Mouse (Mus musculus) limb, embryonic 14.5 days (tissue): Measurements from ENCODE around the gene Gjd3. TPM values are rescaled to one million over a fixed set of nuclear protein-coding genes. Genes with fewer than 3 reads are reported as not detected.

ENCODE experiments used
- ATAC-seq: fragments of 200-750 bp; cut with Nextera tagmentation; 2 replicates; pipeline ENCODE4 v1.8.0; 2017; ENCODE audit warnings: low read depth, moderate number of reproducible peaks, moderate TSS enrichment; ENCODE audit not compliant: low FRiP score
- DNase-seq: peaks from one replicate; pipeline ENCODE4 v3.0.0-alpha.2; 2015; ENCODE audit warnings: low spot score
- H3K27ac ChIP-seq: fragments of 300-500 bp; sonication (generic); replicated peaks from 2 replicates; pipeline ENCODE4 v1.5.1; 2014; ENCODE audit warnings: low read depth, mild to moderate bottlenecking, low read length, moderate library complexity, mixed read lengths
- H3K27me3 ChIP-seq: fragments of 300-500 bp; sonication (generic); 2 replicates; pipeline ENCODE4 v1.6.1; 2014; ENCODE audit warnings: low read length, mixed read lengths; ENCODE audit not compliant: control insufficient read depth, insufficient read depth
- H3K36me3 ChIP-seq: fragments of 300-500 bp; sonication (generic); 2 replicates; pipeline ENCODE4 v1.6.1; 2014; ENCODE audit warnings: mild to moderate bottlenecking, low read length, moderate library complexity, mixed read lengths; ENCODE audit not compliant: control insufficient read depth, insufficient read depth
- H3K4me1 ChIP-seq: fragments of 300-500 bp; sonication (generic); 2 replicates; pipeline ENCODE4 v1.6.1; 2014; ENCODE audit warnings: antibody characterized with exemption, low read length, mixed read lengths; ENCODE audit not compliant: control insufficient read depth, insufficient read depth
- H3K4me2 ChIP-seq: fragments of 300-500 bp; sonication (generic); replicated peaks from 2 replicates; pipeline ENCODE4 v1.6.1; 2014; ENCODE audit warnings: low read depth, mild to moderate bottlenecking, low read length, moderate library complexity; ENCODE audit not compliant: severe bottlenecking
- H3K4me3 ChIP-seq: fragments of 300-500 bp; sonication (generic); replicated peaks from 2 replicates; pipeline ENCODE4 v1.5.1; 2014; ENCODE audit warnings: low read length
- H3K9ac ChIP-seq: fragments of 300-500 bp; sonication (generic); 2 replicates; pipeline ENCODE4 v1.6.1; 2014; ENCODE audit warnings: mild to moderate bottlenecking, low read depth, low read length, moderate library complexity; ENCODE audit not compliant: severe bottlenecking
- H3K9me3 ChIP-seq: fragments of 300-500 bp; sonication (generic); 2 replicates; pipeline ENCODE4 v1.6.1; 2016; ENCODE audit warnings: low read length; ENCODE audit not compliant: control insufficient read depth
- POLR2A ChIP-seq: fragments of 200-500 bp; IDR thresholded peaks from 2 replicates; pipeline ENCODE4 v1.8.0; 2012; ENCODE audit warnings: inconsistent platforms, mild to moderate bottlenecking, moderate library complexity, borderline replicate concordance; ENCODE audit not compliant: insufficient read depth, insufficient read length; ENCODE audit errors: extremely low read depth
- WGBS: fragments of 180-500 bp; shearing (Covaris S2); extraction: QIAGEN DNeasy Blood & Tissue Kit; methylation state at CpG from one replicate; pipeline ENCODE4 v1.1.7; 2014; 5-methylcytosine and 5-hydroxymethylcytosine counted together
- polyA plus RNA-seq, 2 experiments: library from polyadenylated mRNA; depleted of rRNA in 1 of 2; stranded (reverse) in 1 of 2; unstranded in 1 of 2; fragments of >200 nt; fragmentation: Nextera tagmentation in 1 of 2; extraction: Ambion mirVana in 1 of 2; gene quantifications; 2 replicates each; pipeline versions ENCODE4 v1.2.1 to v1.2.3; 2012 to 2014

The Gjd3 gene
- polyA plus RNA-seq, 2 experiments: 0.45 to 1.3 TPM

DNA sequence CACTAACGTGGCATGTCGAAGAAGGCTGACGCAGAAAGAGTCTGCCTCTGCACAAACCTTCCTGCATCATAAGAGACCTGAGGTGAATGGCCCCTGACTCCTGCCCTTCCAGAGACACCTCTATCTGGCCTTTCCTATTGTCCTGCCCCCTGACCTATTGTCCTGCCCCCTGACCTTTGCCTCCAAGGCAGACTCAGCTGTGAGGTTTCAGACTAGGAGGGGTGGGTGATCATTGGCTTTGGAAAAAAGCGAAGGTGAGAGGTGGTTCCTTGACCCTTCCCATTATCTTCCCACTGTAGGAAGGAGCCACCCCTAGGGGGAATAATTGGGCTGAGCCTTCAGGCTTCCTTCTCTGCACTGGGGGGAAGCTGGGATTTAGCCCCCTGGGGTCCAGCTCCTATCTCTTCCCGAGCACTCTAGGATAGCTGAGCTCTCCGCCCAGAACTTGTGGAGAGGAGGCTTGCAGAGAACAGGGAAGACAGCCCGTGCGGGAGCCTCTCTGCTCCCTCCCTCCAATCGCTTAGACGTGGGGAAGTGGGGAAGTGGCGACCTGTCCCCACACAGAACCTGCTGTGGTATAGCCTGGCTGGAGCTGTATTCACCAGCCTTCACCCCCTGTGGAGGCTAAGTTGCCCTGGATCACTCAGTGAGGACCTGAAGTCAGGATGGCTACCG, 20.3 kb downstream of the Gjd3 start:
- WGBS: 13% methylated on average over 12 of the region's 12 CpGs
- TF ChIP-seq POLR2A: no peak
- no peak for ATAC-seq
- no peak for DNase-seq
- Histone ChIP-seq H3K27me3 (no peaks in the 10 kb centered on the region), H3K4me3 (peak overlapping the region; percentile 67), H3K9ac (peak overlapping the region; percentile 44; the same call in 1 of the 2 replicates), H3K4me2 (peak overlapping the region; percentile 96), H3K27ac (peak overlapping the region; percentile 71), H3K36me3 (peaks cover 20% of the 10 kb centered on the region), H3K4me1 (peaks cover 79% of the 10 kb centered on the region), H3K9me3 (no peaks in the 10 kb centered on the region)

DNA sequence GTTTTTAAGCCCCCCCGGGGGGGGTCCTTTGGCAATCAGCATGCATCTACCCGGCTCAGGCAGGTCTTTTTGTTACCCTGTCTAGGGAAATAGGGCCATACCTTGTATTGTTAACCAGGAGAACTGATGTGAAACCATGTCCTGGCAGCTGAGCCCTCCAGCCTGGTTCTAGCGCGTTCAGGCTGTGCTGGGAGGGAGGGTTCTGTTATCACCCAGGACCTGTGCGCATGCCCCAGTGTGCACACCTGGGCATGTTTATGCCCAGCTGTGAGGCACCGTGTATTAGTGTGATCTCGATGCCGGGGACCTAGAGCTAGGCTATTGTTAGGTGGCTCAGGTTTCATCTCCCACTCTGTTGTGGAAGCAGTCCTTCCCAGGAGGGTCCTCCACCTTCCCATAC, 21.1 kb downstream of the Gjd3 start:
- no peak overlapping the region for H3K27ac ChIP-seq

DNA sequence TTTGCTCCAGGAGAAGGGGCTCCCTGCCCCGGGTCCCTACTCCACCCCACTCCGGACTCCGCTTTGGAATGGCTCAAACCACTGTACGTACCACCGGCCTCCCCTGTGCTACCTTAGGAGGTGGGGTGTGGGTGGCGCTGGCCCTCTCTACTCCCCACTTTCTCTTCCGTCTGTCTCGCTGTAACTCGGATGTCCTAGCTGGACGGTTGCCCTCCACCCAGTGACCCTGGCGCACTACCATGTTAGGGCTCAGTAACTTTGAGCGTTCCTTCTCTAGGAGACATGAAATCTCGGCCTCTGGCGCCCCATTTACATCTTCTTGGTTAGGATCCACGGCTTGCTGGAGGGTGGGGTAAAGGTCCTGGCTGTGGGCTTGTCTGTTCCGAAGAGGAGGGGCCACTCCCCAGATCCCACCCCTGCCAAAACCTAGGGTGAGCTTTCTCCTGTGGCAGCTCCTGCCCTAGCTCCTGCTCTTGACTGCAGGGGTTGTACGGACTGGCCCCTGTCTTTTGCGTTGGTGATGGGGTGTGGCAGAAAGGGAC, 21.7 kb downstream of the Gjd3 start:
- DNase-seq (no peak), ATAC-seq (no peak)
- Histone ChIP-seq H3K9ac (peak overlapping the region; percentile 69), H3K9me3 (no peaks in the 10 kb centered on the region), H3K4me3 (peak overlapping the region; percentile 67), H3K4me1 (peaks cover 65% of the 10 kb centered on the region), H3K27me3 (no peaks in the 10 kb centered on the region), H3K36me3 (peaks cover 19% of the 10 kb centered on the region), H3K4me2 (peak overlapping the region; percentile 96), H3K27ac (no peak overlapping the region)
- 4% methylated on average over 17 of the region's 18 CpGs for WGBS
- TF ChIP-seq POLR2A: no peak

More for the DNA sequence above, 21.1 kb downstream of the Gjd3 start:
- H3K9ac ChIP-seq: peak overlapping the region; percentile 69; the same call in 1 of the 2 replicates
- DNase-seq: no peak
- H3K4me2 ChIP-seq: peak overlapping the region; percentile 96
- peak overlapping the region; percentile 67 for H3K4me3 ChIP-seq
- no peaks in the 10 kb centered on the region for H3K9me3 ChIP-seq
- peaks cover 72% of the 10 kb centered on the region for H3K4me1 ChIP-seq
- no peaks in the 10 kb centered on the region for H3K27me3 ChIP-seq
- no peak for ATAC-seq
- H3K36me3 ChIP-seq: peaks cover 20% of the 10 kb centered on the region
- TF ChIP-seq POLR2A: no peak
- WGBS: 4% methylated on average over 8 of the region's 8 CpGs

DNA sequence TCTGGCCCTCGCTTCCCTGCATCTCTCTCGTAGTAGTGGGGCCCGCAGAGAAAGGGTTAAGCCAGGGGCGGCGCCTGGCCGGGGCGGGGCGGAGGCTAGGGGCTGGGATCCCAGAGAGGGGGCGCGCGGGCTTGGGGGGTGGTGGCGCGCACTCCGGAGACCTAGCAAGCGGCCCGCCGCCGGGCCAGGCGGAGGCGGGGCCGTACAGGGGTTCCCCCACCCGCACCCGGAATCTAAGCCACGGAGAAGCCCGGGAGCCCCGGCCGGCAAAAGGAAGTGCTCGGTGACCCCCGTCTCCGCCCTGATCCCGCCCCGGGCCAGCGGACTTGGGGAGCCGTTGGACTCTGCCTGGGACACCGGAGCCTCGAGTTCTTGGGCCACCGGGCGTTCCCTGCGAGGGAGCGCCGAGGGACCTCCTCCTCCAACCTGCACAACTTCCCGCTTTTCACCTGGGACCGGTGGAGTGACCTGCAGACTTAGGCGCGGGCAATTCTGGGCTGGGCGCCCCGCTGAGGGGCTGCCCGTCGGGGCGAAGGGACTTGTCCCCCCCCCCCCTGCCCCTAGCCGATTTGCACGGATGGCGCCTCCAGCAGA, 22.4 kb downstream of the Gjd3 start:
- H3K4me3 ChIP-seq: peak overlapping the region; percentile 67
- under 1% methylated on average over 41 of the region's 53 CpGs for WGBS
- peaks cover 63% of the 10 kb centered on the region for H3K4me1 ChIP-seq
- TF ChIP-seq POLR2A: no peak
- no peaks in the 10 kb centered on the region for H3K27me3 ChIP-seq
- ATAC-seq (peak; percentile 31), DNase-seq (peak; percentile 82)
- H3K9me3 ChIP-seq: no peaks in the 10 kb centered on the region
- H3K36me3 ChIP-seq: peaks cover 18% of the 10 kb centered on the region
- H3K27ac ChIP-seq: no peak overlapping the region; the same call in none of the 2 replicates
- peak overlapping the region; percentile 96 for H3K4me2 ChIP-seq
- peak overlapping the region; percentile 69 for H3K9ac ChIP-seq

DNA sequence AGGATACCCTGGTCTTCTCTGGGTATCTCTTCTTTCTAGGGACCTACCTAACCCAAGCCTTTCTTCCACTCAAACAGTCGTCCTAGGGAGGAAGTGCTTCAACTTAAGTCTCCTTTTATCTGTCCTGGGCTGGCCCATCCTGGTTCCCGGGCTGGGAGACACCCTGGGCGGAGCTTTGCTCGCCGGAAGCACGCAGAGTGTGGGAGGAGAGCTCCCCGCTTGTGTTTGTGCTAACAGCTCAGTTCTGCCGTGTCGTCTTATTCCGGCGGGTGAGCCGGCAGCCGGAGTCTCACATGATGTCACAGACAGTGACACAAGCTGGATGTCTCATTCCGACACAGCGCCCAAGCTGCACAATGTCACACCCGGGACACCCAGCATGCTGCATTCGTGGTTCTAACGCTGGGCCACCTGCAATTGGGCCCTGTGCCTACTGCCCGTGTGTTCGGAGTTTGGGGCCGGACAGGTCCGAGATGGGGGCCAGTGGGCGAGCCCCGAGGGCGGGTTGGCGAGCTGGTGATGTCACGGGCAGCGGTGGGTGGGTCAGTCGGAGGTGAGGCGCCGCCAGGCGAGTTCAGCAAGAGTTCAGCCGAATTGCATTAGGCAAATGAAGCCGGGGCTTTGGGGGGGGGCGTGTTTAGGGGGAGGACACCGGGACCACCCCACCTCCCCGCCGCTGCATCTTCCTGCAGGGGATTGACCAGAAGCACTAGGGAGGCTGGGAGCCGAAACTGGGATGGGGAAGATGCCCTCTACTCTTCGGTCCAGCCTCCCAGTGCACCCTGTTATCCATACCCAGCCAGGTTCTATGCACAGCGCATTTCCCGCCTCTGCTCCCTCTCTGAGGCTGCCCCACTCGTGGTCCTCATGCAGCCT, 23.1 kb downstream of the Gjd3 start:
- peaks cover 62% of the 10 kb centered on the region for H3K4me1 ChIP-seq
- no peak for TF ChIP-seq POLR2A
- H3K9ac ChIP-seq: peak overlapping the region; percentile 69
- H3K27ac ChIP-seq: no peak overlapping the region; the same call in 1 of the 2 replicates
- H3K27me3 ChIP-seq: no peaks in the 10 kb centered on the region
- H3K36me3 ChIP-seq: peaks cover 18% of the 10 kb centered on the region
- 1% methylated on average over 42 of the region's 43 CpGs for WGBS
- H3K9me3 ChIP-seq: no peaks in the 10 kb centered on the region
- ATAC-seq: no peak
- peak; percentile 65 for DNase-seq
- H3K4me3 ChIP-seq: peak overlapping the region; percentile 67
- H3K4me2 ChIP-seq: peak overlapping the region; percentile 96
